Mouse (Mus musculus) heart, embryonic 15.5 days (tissue): ENCODE measurements around the gene Gm9195. TPM values are rescaled to one million over a fixed set of nuclear protein-coding genes. Genes with fewer than 3 reads are reported as not detected.

ENCODE experiments used
- ATAC-seq: fragments of 200-750 bp; cut with Nextera tagmentation; replicated peaks from 2 replicates; pipeline ENCODE4 v1.8.0; 2017; ENCODE audit warnings: low read depth, moderate TSS enrichment; ENCODE audit not compliant: insufficient number of reproducible peaks, insufficient read depth, low FRiP score
- H3K27ac ChIP-seq: fragments of 300-500 bp; sonication (generic); 2 replicates; pipeline ENCODE4 v1.5.1; 2015; ENCODE audit warnings: mild to moderate bottlenecking, inconsistent platforms
- H3K27me3 ChIP-seq: fragments of 300-500 bp; sonication (generic); 2 replicates; pipeline ENCODE4 v1.6.1; 2015; ENCODE audit warnings: inconsistent platforms
- H3K36me3 ChIP-seq: fragments of 300-500 bp; sonication (generic); 2 replicates; pipeline ENCODE4 v1.6.1; 2015; ENCODE audit warnings: mild to moderate bottlenecking, inconsistent platforms
- H3K4me1 ChIP-seq: fragments of 300-500 bp; sonication (generic); replicated peaks from 2 replicates; pipeline ENCODE4 v1.6.1; 2015; ENCODE audit warnings: inconsistent platforms
- H3K4me2 ChIP-seq: fragments of 300-500 bp; sonication (generic); 2 replicates; pipeline ENCODE4 v1.6.1; 2015; ENCODE audit warnings: inconsistent platforms, mild to moderate bottlenecking, moderate library complexity
- H3K4me3 ChIP-seq: fragments of 300-500 bp; sonication (generic); 2 replicates; pipeline ENCODE4 v1.5.1; 2015; ENCODE audit warnings: mild to moderate bottlenecking, inconsistent platforms
- H3K9ac ChIP-seq: fragments of 300-500 bp; sonication (generic); 2 replicates; pipeline ENCODE4 v1.6.1; 2015; ENCODE audit warnings: mild to moderate bottlenecking, inconsistent platforms
- H3K9me3 ChIP-seq: fragments of 300-500 bp; sonication (generic); replicated peaks from 2 replicates; pipeline ENCODE4 v1.6.1; 2016; ENCODE audit warnings: inconsistent platforms
- WGBS: fragments of 180-500 bp; shearing (Covaris S2); methylation state at CpG from one replicate; pipeline ENCODE4 v1.1.7; 2015; ENCODE audit warnings: mixed read lengths; 5-methylcytosine and 5-hydroxymethylcytosine counted together
- polyA plus RNA-seq: library from polyadenylated mRNA; unstranded; fragments of >200 nt; fragmentation: Nextera tagmentation; extraction: Ambion mirVana; gene quantifications from 2 replicates; pipeline ENCODE4 v1.2.1, GENCODE M21; 2015

The Gm9195 gene
- not detected in 2 replicates for polyA plus RNA-seq

GRCm38 (mm10) chr14:72491738-72492137 is at the start of gene Gm9195:
Gene Gm9195, minus strand, starts transcription at chr14:72491838.
- no peak within 1 kb of the TSS for H3K9ac ChIP-seq
- H3K27ac ChIP-seq = no peak within 1 kb of the TSS
- H3K4me1 ChIP-seq = no peaks in the 10 kb centered on the region
- H3K4me3 ChIP-seq = no peak within 1 kb of the TSS
- 43% methylated on average over 5 of the region's 5 CpGs for WGBS
- H3K4me2 ChIP-seq = no peak within 1 kb of the TSS
- no peak for ATAC-seq
- H3K36me3 ChIP-seq = no peaks in the 10 kb centered on the region
- no peaks in the 10 kb centered on the region for H3K9me3 ChIP-seq
- no peaks in the 10 kb centered on the region for H3K27me3 ChIP-seq

- H3K36me3 ChIP-seq = peaks cover 15% of the 10 kb centered on the region
- H3K27ac ChIP-seq = no peak overlapping the region
- 82% methylated on average over 5 of the region's 5 CpGs for WGBS
- H3K9me3 ChIP-seq = no peaks in the 10 kb centered on the region
- ATAC-seq = no peak
- no peak overlapping the region for H3K4me2 ChIP-seq
- peaks cover 22% of the 10 kb centered on the region for H3K27me3 ChIP-seq
- H3K4me1 ChIP-seq = peaks cover 14% of the 10 kb centered on the region
- no peak overlapping the region for H3K4me3 ChIP-seq
- H3K9ac ChIP-seq = no peak overlapping the region
Observed at GRCm38 (mm10) chr14:72536392-72537017, 44.9 kb upstream of the Gm9195 start.

- WGBS = 76% methylated on average over 7 of the region's 7 CpGs
- ATAC-seq = no peak
- peaks cover 14% of the 10 kb centered on the region for H3K4me1 ChIP-seq
Observed at GRCm38 (mm10) chr14:72533862-72534261, 42.2 kb upstream of the Gm9195 start.

GRCm38 (mm10) chr14:72532028-72532917 is 40.6 kb upstream of the Gm9195 start:
- H3K36me3 ChIP-seq = no peaks in the 10 kb centered on the region
- ATAC-seq = no peak
- H3K9me3 ChIP-seq = no peaks in the 10 kb centered on the region
- H3K4me2 ChIP-seq = peak overlapping the region; percentile 74
- H3K27ac ChIP-seq = no peak overlapping the region
- H3K4me1 ChIP-seq = peaks cover 14% of the 10 kb centered on the region
- peak overlapping the region; percentile 3; the same call in 1 of the 2 replicates for H3K9ac ChIP-seq
- H3K4me3 ChIP-seq = peak overlapping the region; percentile 43
- WGBS = 2% methylated on average over 54 of the region's 54 CpGs
- peaks cover 51% of the 10 kb centered on the region for H3K27me3 ChIP-seq

More at GRCm38 (mm10) chr14:72533862-72534261, 42.2 kb upstream of the Gm9195 start:
- Histone ChIP-seq H3K9me3 (no peaks in the 10 kb centered on the region), H3K9ac (no peak overlapping the region), H3K27me3 (peaks cover 47% of the 10 kb centered on the region), H3K4me2 (no peak overlapping the region), H3K36me3 (peaks cover 2% of the 10 kb centered on the region; the same call in 1 of the 2 replicates), H3K27ac (no peak overlapping the region), H3K4me3 (no peak overlapping the region)

GRCm38 (mm10) chr14:72527126-72527525 is 35.5 kb upstream of the Gm9195 start:
- H3K4me1 ChIP-seq = peaks cover 6% of the 10 kb centered on the region
- no peak for ATAC-seq
- peaks cover 35% of the 10 kb centered on the region for H3K27me3 ChIP-seq
- H3K9ac ChIP-seq = no peak overlapping the region
- H3K4me2 ChIP-seq = no peak overlapping the region
- no peaks in the 10 kb centered on the region for H3K36me3 ChIP-seq
- 57% methylated on average over 1 of the region's 1 CpGs for WGBS
- H3K4me3 ChIP-seq = no peak overlapping the region
- no peak overlapping the region for H3K27ac ChIP-seq
- no peaks in the 10 kb centered on the region for H3K9me3 ChIP-seq

- H3K27me3 ChIP-seq = no peaks in the 10 kb centered on the region
- no peak for ATAC-seq
- no peaks in the 10 kb centered on the region for H3K4me1 ChIP-seq
- no peak overlapping the region for H3K9ac ChIP-seq
- no peak overlapping the region for H3K27ac ChIP-seq
- 22% methylated on average over 2 of the region's 2 CpGs for WGBS
- no peaks in the 10 kb centered on the region for H3K36me3 ChIP-seq
- H3K9me3 ChIP-seq = no peaks in the 10 kb centered on the region
- no peak overlapping the region for H3K4me3 ChIP-seq
- no peak overlapping the region for H3K4me2 ChIP-seq
Observed at GRCm38 (mm10) chr14:72519561-72519960, 27.9 kb upstream of the Gm9195 start.

- H3K27ac ChIP-seq = no peak overlapping the region
- no peaks in the 10 kb centered on the region for H3K36me3 ChIP-seq
- WGBS = 65% methylated on average over 6 of the region's 6 CpGs
- H3K9ac ChIP-seq = no peak overlapping the region
- no peaks in the 10 kb centered on the region for H3K9me3 ChIP-seq
- no peak for ATAC-seq
- no peak overlapping the region for H3K4me2 ChIP-seq
- no peak overlapping the region for H3K4me3 ChIP-seq
- H3K27me3 ChIP-seq = no peaks in the 10 kb centered on the region
- no peaks in the 10 kb centered on the region for H3K4me1 ChIP-seq
Observed at GRCm38 (mm10) chr14:72518786-72519185, 27.1 kb upstream of the Gm9195 start.

- Histone ChIP-seq H3K27ac (no peak overlapping the region), H3K36me3 (no peaks in the 10 kb centered on the region), H3K9me3 (no peaks in the 10 kb centered on the region), H3K27me3 (no peaks in the 10 kb centered on the region), H3K4me3 (no peak overlapping the region), H3K9ac (no peak overlapping the region), H3K4me2 (peak overlapping the region; percentile 14; the same call in 1 of the 2 replicates), H3K4me1 (no peaks in the 10 kb centered on the region)
- no peak for ATAC-seq
- 18% methylated on average over 5 of the region's 5 CpGs for WGBS
Observed at GRCm38 (mm10) chr14:72516376-72516775, 24.7 kb upstream of the Gm9195 start.

GRCm38 (mm10) chr14:72506723-72507420 is 15.2 kb upstream of the Gm9195 start:
- peaks cover 9% of the 10 kb centered on the region for H3K4me1 ChIP-seq
- no peaks in the 10 kb centered on the region for H3K9me3 ChIP-seq
- 10% methylated on average over 11 of the region's 11 CpGs for WGBS
- peak overlapping the region; percentile 50 for H3K4me3 ChIP-seq
- 0 out of 2 replicates have a peak, but pooled peaks have one; percentile 7 for ATAC-seq
- H3K27ac ChIP-seq = no peak overlapping the region
- H3K9ac ChIP-seq = peak overlapping the region; percentile 46
- no peaks in the 10 kb centered on the region for H3K27me3 ChIP-seq
- H3K4me2 ChIP-seq = peak overlapping the region; percentile 84
- no peaks in the 10 kb centered on the region for H3K36me3 ChIP-seq

GRCm38 (mm10) chr14:72506018-72506722 is 14.5 kb upstream of the Gm9195 start:
- 7% methylated on average over 11 of the region's 12 CpGs for WGBS
- Histone ChIP-seq H3K4me2 (peak overlapping the region; percentile 84), H3K27me3 (no peaks in the 10 kb centered on the region), H3K27ac (no peak overlapping the region), H3K9ac (peak overlapping the region; percentile 46), H3K4me1 (peaks cover 9% of the 10 kb centered on the region), H3K4me3 (peak overlapping the region; percentile 50), H3K36me3 (no peaks in the 10 kb centered on the region), H3K9me3 (no peaks in the 10 kb centered on the region)
- ATAC-seq = 0 out of 2 replicates have a peak, but pooled peaks have one; percentile 39
